Mouse (Mus musculus): Measurements from ENCODE around the gene Cfap206. TPM values are rescaled to one million over a fixed set of nuclear protein-coding genes. Genes with fewer than 3 reads are reported as not detected.

The Cfap206 gene
- polyA plus RNA-seq, 1 experiment from 2014 or later = not detected

- Histone ChIP-seq H3K9me3 (replicated peaks; ENCODE audit: control insufficient read depth, low read length) (no peaks in the 10 kb centered on the region), H3K27ac (ENCODE audit: low read length) (no peak overlapping the region), H3K4me3 (ENCODE audit: low read depth, low read length) (no peak overlapping the region), H3K36me3 (ENCODE audit: control insufficient read depth, insufficient read depth) (no peaks in the 10 kb centered on the region), H3K4me1 (ENCODE audit: control insufficient read depth, low read depth, low read length) (no peaks in the 10 kb centered on the region), H3K27me3 (ENCODE audit: control insufficient read depth, insufficient read depth, low read depth, low read length) (no peaks in the 10 kb centered on the region), H3K4me2 (ENCODE audit: low read depth, low read length) (no peak overlapping the region), H3K9ac (ENCODE audit: low read depth, low read length) (no peak overlapping the region)
- WGBS (ENCODE audit: insufficient replicate concordance) = 50% methylated on average over 5 of the region's 5 CpGs
- 0 out of 2 replicates have a peak, but pooled peaks have one; percentile 21 for ATAC-seq (ENCODE audit: low read depth)
Measured at GRCm38 (mm10) chr4:34701528-34701927, 28.5 kb downstream of the Cfap206 start.

DNA sequence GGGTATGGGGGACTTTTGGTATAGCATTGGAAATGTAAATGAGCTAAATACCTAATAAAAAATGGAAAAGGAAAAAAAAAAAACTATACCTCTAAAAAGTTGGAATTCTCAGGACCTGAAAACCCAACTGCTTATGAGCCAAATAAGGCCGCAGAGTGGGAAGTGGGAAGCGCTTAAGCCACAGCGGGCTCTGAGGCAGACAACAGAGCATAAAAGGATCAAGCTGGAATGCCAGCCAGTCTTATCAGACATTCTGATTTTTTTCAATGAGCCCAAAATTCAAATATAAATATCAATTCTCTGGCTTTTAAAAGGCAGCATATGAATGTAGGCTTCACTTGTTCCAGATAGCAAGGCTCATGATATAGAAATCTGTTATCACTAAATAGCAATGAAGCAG, 42.0 kb downstream of the Cfap206 start:
- H3K4me2 ChIP-seq (ENCODE audit: low read depth, low read length) = no peak overlapping the region
- H3K27me3 ChIP-seq (ENCODE audit: control insufficient read depth, insufficient read depth, low read depth, low read length) = no peaks in the 10 kb centered on the region
- no peak for ATAC-seq (ENCODE audit: low read depth)
- no peaks in the 10 kb centered on the region for H3K9me3 ChIP-seq (replicated peaks; ENCODE audit: control insufficient read depth, low read length)
- no peak overlapping the region for H3K9ac ChIP-seq (ENCODE audit: low read depth, low read length)
- H3K4me1 ChIP-seq (ENCODE audit: control insufficient read depth, low read depth, low read length) = peaks cover 10% of the 10 kb centered on the region
- no peak overlapping the region for H3K27ac ChIP-seq (ENCODE audit: low read length)
- 63% methylated on average over 3 of the region's 3 CpGs for WGBS (ENCODE audit: insufficient replicate concordance)
- no peaks in the 10 kb centered on the region for H3K36me3 ChIP-seq (ENCODE audit: control insufficient read depth, insufficient read depth)
- no peak overlapping the region for H3K4me3 ChIP-seq (ENCODE audit: low read depth, low read length)

DNA sequence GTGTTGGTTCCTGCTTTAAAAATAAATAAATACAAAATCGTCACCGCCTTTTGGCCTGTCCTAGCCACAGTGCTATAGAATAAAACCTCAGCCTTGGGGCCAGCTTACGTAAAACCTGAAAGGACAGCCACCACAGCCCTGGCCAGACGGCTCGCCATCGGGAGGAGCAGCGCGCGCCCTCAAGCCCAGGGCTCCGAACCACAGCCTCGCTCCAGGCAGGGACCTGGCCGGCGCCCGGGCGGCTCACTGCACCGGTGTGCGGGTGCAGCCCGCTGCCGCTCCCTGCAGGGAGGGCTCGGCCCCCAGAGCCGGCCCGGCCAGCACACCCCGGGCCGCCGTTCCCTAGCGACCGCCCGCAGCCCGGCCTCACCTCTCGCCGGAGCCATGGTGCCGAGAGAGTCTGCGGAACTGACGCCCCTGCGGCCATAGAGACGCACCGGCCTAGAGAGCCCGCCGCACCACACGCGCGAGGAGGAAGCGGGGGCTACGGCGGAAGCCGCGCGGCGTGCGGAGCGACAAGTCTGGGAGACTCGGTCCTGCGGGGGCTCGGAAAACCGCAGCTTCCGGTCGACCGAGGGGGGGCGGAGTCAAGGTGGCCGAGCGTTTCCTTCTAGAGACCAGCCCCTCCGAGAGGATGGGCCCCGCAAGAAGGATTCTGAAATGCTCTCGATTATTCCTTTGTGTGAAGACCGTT, 43.0 kb downstream of the Cfap206 start, which contains the start of gene Slc35a1:
Slc35a1 (minus strand) TSS at position 565 of the 694 bp plus-strand sequence.
- Histone ChIP-seq H3K27me3 (ENCODE audit: control insufficient read depth, insufficient read depth, low read depth, low read length) (no peaks in the 10 kb centered on the region), H3K4me2 (ENCODE audit: low read depth, low read length) (peak within 1 kb of the TSS; percentile 69), H3K27ac (ENCODE audit: low read length) (peak within 1 kb of the TSS; percentile 85), H3K9ac (ENCODE audit: low read depth, low read length) (peak within 1 kb of the TSS; percentile 91), H3K4me1 (ENCODE audit: control insufficient read depth, low read depth, low read length) (peaks cover 10% of the 10 kb centered on the region), H3K4me3 (ENCODE audit: low read depth, low read length) (peak within 1 kb of the TSS; percentile 92), H3K9me3 (replicated peaks; ENCODE audit: control insufficient read depth, low read length) (no peaks in the 10 kb centered on the region), H3K36me3 (ENCODE audit: control insufficient read depth, insufficient read depth) (peaks cover 2% of the 10 kb centered on the region; the same call in 1 of the 2 replicates)
- WGBS (ENCODE audit: insufficient replicate concordance) = under 1% methylated on average over 65 of the region's 65 CpGs
- peak; percentile 96 for ATAC-seq (ENCODE audit: low read depth)

DNA sequence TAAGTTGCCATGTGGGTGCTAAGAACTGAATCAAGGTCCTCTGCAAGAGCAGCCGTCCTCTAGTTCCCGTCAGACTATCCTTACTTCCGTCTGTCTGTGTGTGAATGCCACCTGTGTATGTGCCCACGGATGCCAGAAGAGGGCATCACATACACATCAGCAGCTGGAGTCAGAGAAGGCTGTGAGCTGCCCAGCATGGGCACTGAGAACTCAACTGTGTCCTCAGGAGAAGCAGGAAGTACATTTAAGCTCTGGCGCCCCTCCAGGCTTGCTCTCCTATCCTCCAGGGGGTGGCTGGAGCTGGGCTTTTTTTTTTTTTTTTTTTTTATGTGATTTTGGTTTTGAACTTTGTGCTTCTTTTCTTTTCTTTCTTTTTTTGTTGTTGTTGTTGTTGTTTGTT, 49.5 kb downstream of the Cfap206 start:
- no peak overlapping the region for H3K4me3 ChIP-seq (ENCODE audit: low read depth, low read length)
- H3K27me3 ChIP-seq (ENCODE audit: control insufficient read depth, insufficient read depth, low read depth, low read length) = no peaks in the 10 kb centered on the region
- no peak overlapping the region for H3K9ac ChIP-seq (ENCODE audit: low read depth, low read length)
- no peak overlapping the region for H3K4me2 ChIP-seq (ENCODE audit: low read depth, low read length)
- H3K4me1 ChIP-seq (ENCODE audit: control insufficient read depth, low read depth, low read length) = no peaks in the 10 kb centered on the region
- H3K27ac ChIP-seq (ENCODE audit: low read length) = no peak overlapping the region
- no peaks in the 10 kb centered on the region for H3K9me3 ChIP-seq (replicated peaks; ENCODE audit: control insufficient read depth, low read length)
- ATAC-seq (ENCODE audit: low read depth) = no peak
- 82% methylated on average over 5 of the region's 5 CpGs for WGBS (ENCODE audit: insufficient replicate concordance)
- peaks cover 2% of the 10 kb centered on the region; the same call in 1 of the 2 replicates for H3K36me3 ChIP-seq (ENCODE audit: control insufficient read depth, insufficient read depth)

DNA sequence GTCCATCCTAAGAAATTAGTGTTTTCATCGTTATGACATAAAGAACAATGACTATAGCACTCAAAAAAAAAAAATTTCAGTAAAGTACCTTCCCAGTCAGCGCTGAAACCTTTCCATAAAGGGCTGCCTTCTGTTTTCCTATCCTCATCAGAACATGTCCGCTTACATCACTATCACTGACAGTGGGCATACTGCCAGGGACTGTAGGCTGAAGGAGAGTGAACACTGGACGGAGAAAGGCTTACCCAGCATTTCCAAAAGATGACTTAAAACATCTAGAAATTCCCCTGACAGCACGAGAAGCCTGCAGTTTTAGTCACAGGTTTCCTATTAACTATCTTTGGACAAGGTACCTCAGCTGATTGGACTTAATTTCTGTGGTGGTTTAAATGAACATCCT, 56.3 kb downstream of the Cfap206 start:
- H3K4me3 ChIP-seq (ENCODE audit: low read depth, low read length) = no peak overlapping the region
- H3K9ac ChIP-seq (ENCODE audit: low read depth, low read length) = no peak overlapping the region
- H3K4me1 ChIP-seq (ENCODE audit: control insufficient read depth, low read depth, low read length) = no peaks in the 10 kb centered on the region
- no peak overlapping the region for H3K27ac ChIP-seq (ENCODE audit: low read length)
- WGBS (ENCODE audit: insufficient replicate concordance) = 78% methylated on average over 5 of the region's 5 CpGs
- H3K36me3 ChIP-seq (ENCODE audit: control insufficient read depth, insufficient read depth) = no peaks in the 10 kb centered on the region; the same call in 1 of the 2 replicates
- no peak for ATAC-seq (ENCODE audit: low read depth)
- H3K4me2 ChIP-seq (ENCODE audit: low read depth, low read length) = no peak overlapping the region
- H3K27me3 ChIP-seq (ENCODE audit: control insufficient read depth, insufficient read depth, low read depth, low read length) = no peaks in the 10 kb centered on the region
- H3K9me3 ChIP-seq (replicated peaks; ENCODE audit: control insufficient read depth, low read length) = no peaks in the 10 kb centered on the region

DNA sequence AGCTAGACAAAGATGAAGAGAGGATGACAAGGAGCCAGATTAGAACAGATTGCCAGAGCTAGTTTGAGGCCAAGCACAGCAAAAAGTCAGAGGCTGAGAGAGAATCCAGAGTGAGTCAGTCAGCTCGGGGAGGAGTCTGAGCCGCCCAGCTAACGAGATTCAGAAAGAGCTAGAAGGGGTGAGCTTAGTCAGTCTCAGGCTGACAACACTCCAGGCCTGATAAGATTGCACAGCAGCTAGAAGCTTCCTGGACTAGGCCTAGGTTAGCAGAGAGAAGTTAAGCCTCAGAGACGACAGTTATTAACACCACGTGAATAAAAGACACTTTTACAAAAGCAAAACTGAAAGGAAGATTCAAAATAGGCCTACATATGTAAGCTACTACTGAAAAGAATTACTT, 62.1 kb downstream of the Cfap206 start:
- no peak overlapping the region for H3K27ac ChIP-seq (ENCODE audit: low read length)
- H3K4me3 ChIP-seq (ENCODE audit: low read depth, low read length) = no peak overlapping the region
- no peaks in the 10 kb centered on the region for H3K4me1 ChIP-seq (ENCODE audit: control insufficient read depth, low read depth, low read length)
- ATAC-seq (ENCODE audit: low read depth) = no peak
- peaks cover 2% of the 10 kb centered on the region; the same call in 1 of the 2 replicates for H3K36me3 ChIP-seq (ENCODE audit: control insufficient read depth, insufficient read depth)
- H3K27me3 ChIP-seq (ENCODE audit: control insufficient read depth, insufficient read depth, low read depth, low read length) = no peaks in the 10 kb centered on the region
- no peaks in the 10 kb centered on the region for H3K9me3 ChIP-seq (replicated peaks; ENCODE audit: control insufficient read depth, low read length)
- H3K4me2 ChIP-seq (ENCODE audit: low read depth, low read length) = no peak overlapping the region
- H3K9ac ChIP-seq (ENCODE audit: low read depth, low read length) = no peak overlapping the region
- 45% methylated on average over 5 of the region's 5 CpGs for WGBS (ENCODE audit: insufficient replicate concordance)

- Histone ChIP-seq H3K9ac (ENCODE audit: low read depth, low read length) (no peak overlapping the region), H3K9me3 (replicated peaks; ENCODE audit: control insufficient read depth, low read length) (no peaks in the 10 kb centered on the region), H3K4me1 (ENCODE audit: control insufficient read depth, low read depth, low read length) (no peaks in the 10 kb centered on the region), H3K27ac (ENCODE audit: low read length) (no peak overlapping the region), H3K27me3 (ENCODE audit: control insufficient read depth, insufficient read depth, low read depth, low read length) (no peaks in the 10 kb centered on the region), H3K4me3 (ENCODE audit: low read depth, low read length) (no peak overlapping the region), H3K4me2 (ENCODE audit: low read depth, low read length) (no peak overlapping the region), H3K36me3 (ENCODE audit: control insufficient read depth, insufficient read depth) (peaks cover 7% of the 10 kb centered on the region)
- ATAC-seq (ENCODE audit: low read depth) = no peak
- 71% methylated on average over 6 of the region's 6 CpGs for WGBS (ENCODE audit: insufficient replicate concordance)
Measured at GRCm38 (mm10) chr4:34661927-34662326, 68.1 kb downstream of the Cfap206 start.

DNA sequence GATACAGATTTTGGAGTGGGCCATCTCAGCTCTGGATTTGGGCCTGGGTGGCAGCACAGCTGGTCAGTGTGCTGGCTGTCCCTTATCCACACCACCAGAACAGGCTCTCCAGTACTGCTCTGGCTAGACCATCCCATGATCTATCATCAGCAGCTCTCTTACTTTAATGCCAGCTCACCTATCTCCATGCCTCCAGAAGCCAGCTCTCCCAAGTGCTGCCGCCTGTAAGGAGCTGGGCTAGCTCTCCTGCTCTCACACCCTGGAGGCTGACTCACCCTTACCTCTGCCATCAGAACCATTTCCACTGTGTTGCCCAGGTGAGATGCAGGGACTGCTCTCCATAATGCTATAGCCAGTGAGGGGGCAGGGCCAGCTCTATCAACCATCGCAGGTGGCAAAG, 68.5 kb downstream of the Cfap206 start:
- no peak overlapping the region for H3K4me2 ChIP-seq (ENCODE audit: low read depth, low read length)
- H3K27ac ChIP-seq (ENCODE audit: low read length) = no peak overlapping the region
- 91% methylated on average over 2 of the region's 2 CpGs for WGBS (ENCODE audit: insufficient replicate concordance)
- H3K27me3 ChIP-seq (ENCODE audit: control insufficient read depth, insufficient read depth, low read depth, low read length) = no peaks in the 10 kb centered on the region
- H3K9me3 ChIP-seq (replicated peaks; ENCODE audit: control insufficient read depth, low read length) = no peaks in the 10 kb centered on the region
- no peaks in the 10 kb centered on the region for H3K4me1 ChIP-seq (ENCODE audit: control insufficient read depth, low read depth, low read length)
- ATAC-seq (ENCODE audit: low read depth) = 0 out of 2 replicates have a peak, but pooled peaks have one; percentile 27
- H3K9ac ChIP-seq (ENCODE audit: low read depth, low read length) = no peak overlapping the region
- H3K4me3 ChIP-seq (ENCODE audit: low read depth, low read length) = no peak overlapping the region
- peaks cover 7% of the 10 kb centered on the region for H3K36me3 ChIP-seq (ENCODE audit: control insufficient read depth, insufficient read depth)

DNA sequence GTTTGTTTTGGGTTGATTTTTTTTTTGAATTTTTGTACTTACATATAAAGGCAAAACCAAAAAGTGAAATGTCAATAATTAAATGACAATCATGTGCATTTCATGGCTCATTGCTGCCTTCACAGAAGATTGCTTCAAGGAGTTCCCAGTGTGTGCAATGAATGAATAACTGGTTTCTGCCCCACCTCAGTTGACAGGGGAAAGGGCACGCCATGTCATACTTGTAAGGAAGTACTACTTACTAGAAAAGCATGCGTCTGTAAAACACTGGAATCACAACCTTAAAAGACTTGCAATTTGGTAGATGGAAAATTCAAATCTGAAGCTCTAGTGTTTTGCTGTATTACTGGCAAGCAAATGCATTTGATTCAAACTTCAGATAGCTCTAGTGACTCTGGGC, 71.0 kb downstream of the Cfap206 start:
- Histone ChIP-seq H3K9me3 (replicated peaks; ENCODE audit: control insufficient read depth, low read length) (no peaks in the 10 kb centered on the region), H3K27ac (ENCODE audit: low read length) (no peak overlapping the region), H3K4me1 (ENCODE audit: control insufficient read depth, low read depth, low read length) (no peaks in the 10 kb centered on the region), H3K36me3 (ENCODE audit: control insufficient read depth, insufficient read depth) (peaks cover 15% of the 10 kb centered on the region), H3K4me2 (ENCODE audit: low read depth, low read length) (no peak overlapping the region), H3K9ac (ENCODE audit: low read depth, low read length) (no peak overlapping the region), H3K4me3 (ENCODE audit: low read depth, low read length) (no peak overlapping the region), H3K27me3 (ENCODE audit: control insufficient read depth, insufficient read depth, low read depth, low read length) (no peaks in the 10 kb centered on the region)
- no peak for ATAC-seq (ENCODE audit: low read depth)
- WGBS (ENCODE audit: insufficient replicate concordance) = 63% methylated on average over 2 of the region's 2 CpGs

All from liver, embryonic 16.5 days (tissue).